Mouse (Mus musculus) kidney, embryonic 14.5 days (tissue): ENCODE measurements around the gene Ccdc87. TPM values are rescaled to one million over a fixed set of nuclear protein-coding genes. Genes with fewer than 3 reads are reported as not detected.

Experiments used
- ATAC-seq: fragments of 200-750 bp; cut with Nextera tagmentation; 2 replicates; pipeline ENCODE4 v1.8.0; 2017; ENCODE audit warnings: moderate number of reproducible peaks, mild to moderate bottlenecking, moderate TSS enrichment, moderate library complexity; ENCODE audit not compliant: low FRiP score, low TSS enrichment
- H3K27ac ChIP-seq: fragments of 300-500 bp; sonication (generic); 2 replicates; pipeline ENCODE4 v1.5.1; 2014; ENCODE audit warnings: low read depth, mild to moderate bottlenecking, low read length, moderate library complexity, mixed read lengths
- H3K27me3 ChIP-seq: fragments of 300-500 bp; sonication (generic); 2 replicates; pipeline ENCODE4 v1.6.1; 2014; ENCODE audit warnings: mild to moderate bottlenecking, low read length; ENCODE audit not compliant: control insufficient read depth, insufficient read depth
- H3K36me3 ChIP-seq: fragments of 300-500 bp; sonication (generic); 2 replicates; pipeline ENCODE4 v1.6.1; 2014; ENCODE audit warnings: low read length, mixed read lengths; ENCODE audit not compliant: control insufficient read depth, insufficient read depth
- H3K4me1 ChIP-seq: fragments of 300-500 bp; sonication (generic); 2 replicates; pipeline ENCODE4 v1.6.1; 2014; ENCODE audit warnings: low read length, mixed read lengths; ENCODE audit not compliant: control insufficient read depth, insufficient read depth
- H3K4me2 ChIP-seq: fragments of 300-500 bp; sonication (generic); replicated peaks from 2 replicates; pipeline ENCODE4 v1.6.1; 2014; ENCODE audit warnings: low read depth, mild to moderate bottlenecking, low read length
- H3K4me3 ChIP-seq: fragments of 300-500 bp; sonication (generic); 2 replicates; pipeline ENCODE4 v1.5.1; 2014; ENCODE audit warnings: mild to moderate bottlenecking, low read length
- H3K9ac ChIP-seq: fragments of 300-500 bp; sonication (generic); 2 replicates; pipeline ENCODE4 v1.6.1; 2014; ENCODE audit warnings: low read depth, mild to moderate bottlenecking, low read length, moderate library complexity
- H3K9me3 ChIP-seq: fragments of 300-500 bp; sonication (generic); 2 replicates; pipeline ENCODE4 v1.6.1; 2016; ENCODE audit warnings: low read length; ENCODE audit not compliant: control insufficient read depth
- WGBS: fragments of 180-500 bp; shearing (Covaris S2); extraction: QIAGEN DNeasy Blood & Tissue Kit; methylation state at CpG from one replicate; pipeline ENCODE4 v1.1.7; 2014; 5-methylcytosine and 5-hydroxymethylcytosine counted together
- polyA plus RNA-seq: library from polyadenylated mRNA; unstranded; fragments of >200 nt; fragmentation: Nextera tagmentation; extraction: Ambion mirVana; gene quantifications from 2 replicates; pipeline ENCODE4 v1.2.1, GENCODE M21; 2014

Gene Ccdc87
- polyA plus RNA-seq, 1 experiment from 2014 or later, result not detected

DNA sequence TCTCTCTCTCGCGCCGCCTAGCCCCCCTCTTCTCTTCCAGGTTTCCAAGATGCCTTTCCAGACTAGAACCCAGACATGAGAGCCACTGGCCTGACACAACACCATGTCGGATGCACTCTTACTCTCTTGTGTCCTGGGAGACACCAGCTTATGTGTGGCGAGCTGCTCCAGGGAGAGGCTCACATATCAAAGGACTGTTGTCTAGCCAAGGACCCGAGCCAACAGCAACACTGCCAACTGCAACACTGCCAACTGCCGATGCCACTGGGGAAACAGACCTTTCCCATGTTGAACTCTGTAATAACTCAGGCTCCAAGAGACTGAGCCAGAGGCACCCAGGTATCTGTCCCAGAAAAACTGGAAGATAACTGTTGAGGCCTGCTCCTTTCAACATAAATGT lies 10.0 kb upstream of the Ccdc87 start:
- Histone ChIP-seq H3K36me3 (peaks cover 8% of the 10 kb centered on the region), H3K4me2 (no peak overlapping the region)
- ATAC-seq, result no peak

DNA sequence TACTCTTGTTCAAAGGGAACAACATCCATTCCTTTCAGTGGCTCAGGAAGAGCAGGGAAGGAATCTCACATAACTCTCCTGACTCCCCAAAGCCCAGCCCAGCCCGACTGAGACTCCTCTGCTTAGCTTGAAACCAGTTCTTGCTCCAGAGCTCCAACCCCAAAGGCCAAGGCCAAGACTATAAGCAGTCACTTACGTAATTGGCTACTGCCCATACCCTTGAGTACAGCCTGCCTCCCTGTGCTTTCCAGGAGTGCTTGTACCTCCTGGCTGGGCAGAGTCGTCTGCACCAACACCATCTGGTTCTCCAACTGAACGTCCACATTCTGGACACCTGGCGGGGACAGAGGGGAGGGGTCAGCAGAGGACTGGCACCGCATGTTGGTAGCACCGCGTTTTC lies 5.2 kb upstream of the Ccdc87 start:
- H3K27me3 ChIP-seq, result no peaks in the 10 kb centered on the region
- H3K36me3 ChIP-seq, result no peaks in the 10 kb centered on the region; the same call in 1 of the 2 replicates
- 87% methylated on average over 8 of the region's 8 CpGs for WGBS
- no peak overlapping the region for H3K27ac ChIP-seq
- H3K4me1 ChIP-seq, result 0 out of 2 replicates have a peak, but pooled peaks cover 7% of the 10 kb centered on the region
- no peaks in the 10 kb centered on the region for H3K9me3 ChIP-seq
- no peak overlapping the region for H3K9ac ChIP-seq
- no peak overlapping the region for H3K4me2 ChIP-seq
- ATAC-seq, result no peak
- no peak overlapping the region for H3K4me3 ChIP-seq

More for the DNA sequence above, 10.0 kb upstream of the Ccdc87 start:
- no peak overlapping the region for H3K27ac ChIP-seq
- no peaks in the 10 kb centered on the region for H3K4me1 ChIP-seq
- no peak overlapping the region for H3K4me3 ChIP-seq
- H3K27me3 ChIP-seq, result no peaks in the 10 kb centered on the region
- H3K9ac ChIP-seq, result no peak overlapping the region
- 57% methylated on average over 7 of the region's 7 CpGs for WGBS
- H3K9me3 ChIP-seq, result no peaks in the 10 kb centered on the region

DNA sequence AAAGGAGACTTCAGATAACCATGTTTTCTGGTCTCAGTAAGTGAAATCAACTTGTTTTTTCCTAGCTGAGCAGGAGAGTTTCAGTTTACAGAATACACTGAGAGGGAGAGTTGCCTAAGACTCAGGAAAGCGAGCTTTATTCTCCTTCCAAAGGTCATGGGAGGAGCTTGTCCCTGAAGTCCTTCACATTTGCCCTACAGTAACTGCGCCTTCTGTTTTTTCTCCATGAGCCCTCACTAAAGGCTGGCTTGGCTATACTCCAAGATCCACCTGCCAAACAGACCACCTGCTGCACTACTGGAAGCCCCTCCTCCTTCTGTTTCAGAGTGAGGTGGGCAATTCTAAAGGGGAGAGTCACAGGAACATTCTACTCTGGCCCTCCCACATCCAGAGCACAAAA lies 3.1 kb upstream of the Ccdc87 start:
- H3K4me3 ChIP-seq, result no peak overlapping the region
- no peak overlapping the region for H3K9ac ChIP-seq
- H3K9me3 ChIP-seq, result no peaks in the 10 kb centered on the region
- H3K4me1 ChIP-seq, result 0 out of 2 replicates have a peak, but pooled peaks cover 7% of the 10 kb centered on the region
- ATAC-seq, result no peak
- WGBS, result 74% methylated on average over 2 of the region's 2 CpGs
- H3K36me3 ChIP-seq, result no peaks in the 10 kb centered on the region
- no peak overlapping the region for H3K27ac ChIP-seq
- H3K27me3 ChIP-seq, result peaks cover 9% of the 10 kb centered on the region
- H3K4me2 ChIP-seq, result no peak overlapping the region

DNA sequence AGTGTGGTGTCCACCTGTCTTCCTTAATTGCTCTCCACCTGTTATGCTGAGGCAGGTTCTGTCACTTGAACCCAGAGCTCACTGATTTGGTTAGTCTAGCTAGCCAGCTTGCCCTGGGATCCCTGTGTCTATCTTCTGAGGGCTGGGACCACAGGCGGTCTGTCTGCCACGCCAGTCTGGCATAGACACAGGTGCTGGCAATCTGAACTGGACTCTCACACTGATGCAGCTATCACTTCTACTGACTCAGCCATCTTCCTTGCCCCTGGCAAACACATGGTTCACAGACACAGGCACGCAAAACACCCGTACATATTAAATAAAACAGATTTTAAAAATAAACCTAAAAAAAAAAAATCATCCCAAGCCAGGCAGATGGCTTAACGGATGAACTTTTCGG lies 2.1 kb upstream of the Ccdc87 start:
- 90% methylated on average over 6 of the region's 6 CpGs for WGBS
- H3K27me3 ChIP-seq, result peaks cover 9% of the 10 kb centered on the region
- H3K27ac ChIP-seq, result no peak overlapping the region
- no peak overlapping the region for H3K4me3 ChIP-seq
- no peaks in the 10 kb centered on the region for H3K9me3 ChIP-seq
- H3K4me1 ChIP-seq, result 0 out of 2 replicates have a peak, but pooled peaks cover 7% of the 10 kb centered on the region
- no peak overlapping the region for H3K4me2 ChIP-seq
- no peaks in the 10 kb centered on the region for H3K36me3 ChIP-seq
- no peak for ATAC-seq
- no peak overlapping the region for H3K9ac ChIP-seq

DNA sequence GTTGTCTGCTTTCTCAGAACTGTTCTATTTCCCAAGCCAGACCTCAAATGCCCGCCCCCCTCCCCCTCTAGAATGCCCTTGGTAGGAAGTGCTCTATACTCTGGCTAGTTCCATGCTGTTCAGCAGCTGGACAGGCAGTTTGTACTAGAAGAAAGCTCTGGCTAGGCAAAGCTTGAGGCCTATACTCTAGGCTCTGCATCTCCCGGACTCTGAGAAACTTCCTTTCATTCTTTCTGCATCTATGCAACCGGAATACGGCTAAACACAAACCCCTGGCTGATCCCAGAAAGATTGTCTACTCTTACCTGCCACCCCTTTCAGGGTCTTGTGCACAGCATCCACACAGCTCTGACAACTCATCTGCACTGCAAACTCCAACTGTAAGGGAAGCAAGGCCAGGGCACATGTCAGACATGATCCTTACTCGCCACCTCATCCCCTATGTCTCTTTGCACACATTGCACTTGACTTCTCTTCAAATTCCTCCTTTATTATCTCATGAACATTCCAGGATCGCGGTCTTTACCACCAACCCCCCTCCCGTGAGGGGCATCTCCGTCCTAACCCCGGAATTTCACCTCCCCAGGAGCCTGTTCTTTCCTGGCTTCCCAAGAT lies 533 bp upstream of the Ccdc87 start:
- peak; percentile 49 for ATAC-seq
- Histone ChIP-seq H3K4me3 (peak overlapping the region; percentile 59), H3K4me2 (peak overlapping the region; percentile 76), H3K36me3 (no peaks in the 10 kb centered on the region), H3K27ac (no peak overlapping the region), H3K9me3 (no peaks in the 10 kb centered on the region), H3K27me3 (peaks cover 9% of the 10 kb centered on the region), H3K9ac (peak overlapping the region; percentile 69), H3K4me1 (0 out of 2 replicates have a peak, but pooled peaks cover 7% of the 10 kb centered on the region)
- WGBS, result 32% methylated on average over 10 of the region's 10 CpGs

DNA sequence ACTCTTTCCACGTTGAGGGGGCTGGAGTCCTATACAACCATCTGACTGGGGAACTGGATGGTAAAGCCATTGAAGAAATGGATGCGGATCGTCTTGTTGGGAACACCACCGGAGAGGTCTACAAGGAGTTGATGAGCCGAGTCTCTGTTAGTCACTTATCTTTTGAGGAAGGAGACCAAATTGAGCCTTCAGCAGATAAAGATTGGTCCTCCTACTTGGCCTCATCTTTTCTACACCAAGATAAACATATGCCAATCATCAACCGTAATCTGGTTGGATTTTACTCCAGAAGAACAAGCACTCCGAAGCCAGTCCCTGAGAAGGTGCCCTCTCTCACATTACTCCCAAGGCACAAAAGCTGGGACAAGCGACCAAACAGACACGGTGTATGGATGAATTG lies 1.7 kb downstream of the Ccdc87 start:
- H3K36me3 ChIP-seq, result no peaks in the 10 kb centered on the region
- 84% methylated on average over 9 of the region's 9 CpGs for WGBS
- H3K4me2 ChIP-seq, result no peak overlapping the region
- no peak for ATAC-seq
- 0 out of 2 replicates have a peak, but pooled peaks cover 7% of the 10 kb centered on the region for H3K4me1 ChIP-seq
- H3K27ac ChIP-seq, result no peak overlapping the region
- H3K9me3 ChIP-seq, result no peaks in the 10 kb centered on the region
- no peak overlapping the region for H3K4me3 ChIP-seq
- H3K27me3 ChIP-seq, result peaks cover 9% of the 10 kb centered on the region
- H3K9ac ChIP-seq, result no peak overlapping the region

DNA sequence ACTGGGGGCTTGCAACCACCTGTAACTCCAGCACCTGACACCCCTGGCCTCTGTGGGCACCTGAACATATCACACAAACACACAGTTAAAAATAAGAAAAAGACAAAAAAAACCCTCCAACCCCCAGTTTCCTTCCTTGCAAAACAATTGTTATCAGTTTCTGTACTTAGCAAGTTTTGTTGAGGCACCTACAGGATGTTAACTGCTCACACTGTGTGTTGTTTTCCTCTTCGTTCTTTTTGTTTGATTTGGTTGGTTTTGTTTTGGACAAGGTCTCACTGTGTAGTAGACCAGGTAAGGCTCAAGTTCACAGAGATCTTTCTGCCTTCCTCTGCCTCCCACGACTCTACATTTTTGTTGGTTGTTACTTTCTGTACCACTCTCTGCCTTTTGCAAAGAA lies 3.4 kb downstream of the Ccdc87 start:
- ATAC-seq, result no peak
- no peak overlapping the region for H3K9ac ChIP-seq
- H3K4me1 ChIP-seq, result 0 out of 2 replicates have a peak, but pooled peaks cover 7% of the 10 kb centered on the region
- WGBS, result 70% methylated on average over 2 of the region's 2 CpGs
- peaks cover 9% of the 10 kb centered on the region for H3K27me3 ChIP-seq
- no peaks in the 10 kb centered on the region for H3K9me3 ChIP-seq
- no peak overlapping the region for H3K4me3 ChIP-seq
- no peaks in the 10 kb centered on the region for H3K36me3 ChIP-seq
- H3K4me2 ChIP-seq, result no peak overlapping the region
- no peak overlapping the region for H3K27ac ChIP-seq

DNA sequence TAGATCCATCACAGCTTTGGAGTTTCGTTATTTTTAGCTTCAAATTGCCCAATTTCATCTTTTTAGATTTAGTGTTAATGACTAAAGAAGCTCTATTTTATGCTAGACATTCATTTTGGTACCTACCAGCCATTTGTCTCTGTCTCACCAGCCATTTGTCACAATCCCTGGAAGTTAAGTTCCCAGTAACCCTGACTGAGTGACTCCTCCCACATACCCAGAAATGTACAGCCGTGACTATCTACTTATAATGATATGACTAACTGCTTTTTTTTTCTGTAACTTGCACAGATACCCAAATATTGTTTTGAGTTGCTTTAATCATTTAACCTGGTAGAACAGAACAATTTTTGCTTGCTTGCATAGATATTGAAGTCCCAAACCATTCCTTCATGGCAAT lies 6.7 kb downstream of the Ccdc87 start:
- 55% methylated on average over 2 of the region's 2 CpGs for WGBS
- no peak for ATAC-seq
- Histone ChIP-seq H3K36me3 (no peaks in the 10 kb centered on the region), H3K27ac (no peak overlapping the region), H3K4me2 (no peak overlapping the region), H3K27me3 (no peaks in the 10 kb centered on the region; the same call in 1 of the 2 replicates), H3K4me1 (no peaks in the 10 kb centered on the region), H3K9me3 (no peaks in the 10 kb centered on the region), H3K4me3 (no peak overlapping the region), H3K9ac (no peak overlapping the region)

DNA sequence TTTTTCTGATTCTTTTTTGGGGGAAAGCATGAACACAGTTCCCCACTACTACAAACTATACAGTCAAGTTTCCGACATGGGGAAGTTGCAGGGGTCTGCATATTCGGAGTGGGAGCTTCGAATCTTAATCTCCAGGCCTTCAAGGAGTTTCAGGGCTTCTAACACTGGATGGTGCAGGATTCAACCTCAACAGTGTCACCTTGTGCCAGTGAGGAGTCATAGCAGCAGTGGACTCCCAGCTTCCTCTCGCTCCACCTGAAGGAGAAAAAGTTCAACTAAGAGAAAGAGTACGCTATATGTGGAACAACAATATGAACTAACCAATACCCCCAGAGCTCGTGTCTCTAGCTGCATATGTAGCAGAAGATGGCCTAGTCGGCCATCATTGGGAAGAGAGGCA lies 8.3 kb downstream of the Ccdc87 start:
- Histone ChIP-seq H3K4me2 (no peak overlapping the region), H3K36me3 (no peaks in the 10 kb centered on the region), H3K9me3 (no peaks in the 10 kb centered on the region), H3K4me1 (no peaks in the 10 kb centered on the region), H3K9ac (no peak overlapping the region), H3K27me3 (no peaks in the 10 kb centered on the region), H3K27ac (no peak overlapping the region), H3K4me3 (no peak overlapping the region)
- 35% methylated on average over 7 of the region's 7 CpGs for WGBS
- ATAC-seq, result no peak
